Mouse (Mus musculus): Measurements from ENCODE around the gene Scmh1.
A peak's percentile ranks its signal among the peaks of the same experiment; 100 is the strongest.

Gene Scmh1

GRCm38 (mm10) chr4:120544896-120545295 is 139.8 kb downstream of the Scmh1 start:
- no peak for DNase-seq (ENCODE audit: extremely low spot score)

GRCm38 (mm10) chr4:120556592-120556991 is 151.5 kb downstream of the Scmh1 start:
- no peak for DNase-seq (ENCODE audit: extremely low spot score)

- DNase-seq (ENCODE audit: extremely low spot score): no peak
Observed at GRCm38 (mm10) chr4:120565726-120566125, 160.6 kb downstream of the Scmh1 start.

- no peak for DNase-seq (ENCODE audit: extremely low spot score)
Observed at GRCm38 (mm10) chr4:120568005-120568404, 162.9 kb downstream of the Scmh1 start.

- no peak for DNase-seq (ENCODE audit: extremely low spot score)
Observed at GRCm38 (mm10) chr4:120569025-120569424, 163.9 kb downstream of the Scmh1 start.

GRCm38 (mm10) chr4:120569486-120570437 is 164.7 kb downstream of the Scmh1 start, which contains the start of gene Ctps:
Ctps (minus strand) TSS chr4:120570276.
- peak; percentile 99 for DNase-seq (ENCODE audit: extremely low spot score)

GRCm38 (mm10) chr4:120570438-120571069 is 165.5 kb downstream of the Scmh1 start:
- DNase-seq (ENCODE audit: extremely low spot score): no peak

GRCm38 (mm10) chr4:120571070-120571464 is 166.0 kb downstream of the Scmh1 start:
- DNase-seq (ENCODE audit: extremely low spot score): no peak

GRCm38 (mm10) chr4:120571691-120572090 is 166.6 kb downstream of the Scmh1 start:
- no peak for DNase-seq (ENCODE audit: extremely low spot score)

Measured in embryo, embryonic 9.5 days (tissue).